Mouse (Mus musculus): ENCODE measurements at regions not wholly inside any gene's neighbourhood (a gene's known extent, or its start where the extent isn't known, plus 50 kb on each side); places are given as distances from the start of the nearest gene placed in this dataset.

DNA sequence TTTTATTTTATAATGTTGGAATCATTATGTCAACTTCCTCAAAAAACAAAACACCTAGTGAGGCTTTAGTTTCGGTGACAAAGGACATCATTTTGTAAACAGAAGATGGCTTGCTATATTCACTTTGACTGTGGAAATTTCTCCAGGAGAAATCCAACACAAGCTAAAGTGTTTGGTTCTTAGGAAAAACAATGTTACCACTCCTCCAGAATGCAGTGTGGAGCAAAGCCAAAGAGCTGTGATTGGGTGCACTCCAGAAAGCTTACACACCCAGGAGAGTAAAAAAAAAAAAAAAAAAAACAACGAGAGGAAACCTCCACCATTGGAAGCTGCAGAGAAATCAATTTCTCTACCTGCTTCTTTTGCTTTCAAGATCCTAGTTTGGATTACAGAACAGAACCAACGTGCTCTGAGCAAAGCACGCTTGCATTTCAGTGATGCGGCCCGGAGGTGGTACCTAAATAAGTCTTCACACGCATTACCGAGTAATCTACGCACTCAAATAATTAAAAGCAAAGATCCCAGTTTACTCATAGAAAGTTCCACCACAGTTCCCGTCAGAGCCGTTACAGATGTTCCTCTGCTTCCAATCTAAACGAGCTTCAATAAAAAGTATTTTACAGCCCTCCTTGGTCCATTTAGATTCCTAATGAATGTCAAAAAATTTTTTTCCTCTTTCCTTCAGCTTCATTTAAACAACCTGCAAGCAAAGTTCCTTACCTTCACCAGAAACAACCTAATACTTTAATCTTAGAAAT, 199.5 kb upstream of the Gk2 start:
- no peak for DNase-seq

GRCm38 (mm10) chr5:97655266-97655665, 198.4 kb upstream of the Gk2 start:
- no peak for DNase-seq

- DNase-seq: no peak
These were observed 197.6 kb upstream of the Gk2 start for GRCm38 (mm10) chr5:97654414-97654813.

DNA sequence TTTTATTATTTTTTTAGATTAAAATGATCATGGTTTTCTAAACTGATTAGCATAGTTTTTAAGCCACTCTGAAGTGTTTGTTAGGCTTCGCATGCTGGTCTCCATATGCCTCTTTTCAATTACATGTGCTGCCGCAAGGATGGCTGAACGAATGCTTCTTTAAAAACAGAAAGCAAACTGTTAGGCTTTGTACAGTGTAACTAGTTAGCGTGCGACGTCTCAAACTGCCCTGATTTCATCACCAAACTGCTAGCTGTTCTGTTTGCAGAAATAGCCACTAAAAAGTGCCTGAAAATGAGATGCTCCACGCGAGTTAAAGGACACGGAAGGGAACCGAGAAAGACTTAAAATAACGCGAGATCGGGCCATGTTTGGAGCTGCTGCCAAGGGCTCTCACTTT, 185.4 kb upstream of the Gk2 start:
- DNase-seq: no peak

DNA sequence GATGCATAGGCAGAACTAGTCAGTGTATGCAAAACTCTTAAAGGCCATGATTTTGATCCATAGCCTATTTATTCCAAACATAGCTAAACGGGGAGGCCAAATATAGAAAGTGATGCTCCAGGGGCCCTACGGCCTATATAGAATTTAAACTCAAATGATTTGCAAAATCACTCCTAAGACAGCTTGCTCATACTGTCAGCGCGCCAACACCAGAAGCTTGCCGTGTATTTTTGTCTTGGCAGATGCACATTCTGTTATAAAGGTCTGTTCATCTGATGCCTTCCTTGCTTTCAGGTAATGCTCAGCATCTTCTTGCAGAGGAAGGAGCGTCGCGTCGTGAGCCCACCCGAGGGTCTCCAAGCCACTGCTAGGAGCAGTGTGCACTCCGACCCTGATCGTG, 184.8 kb upstream of the Gk2 start:
- no peak for DNase-seq

GRCm38 (mm10) chr5:97636357-97636756, 179.5 kb upstream of the Gk2 start:
- no peak for DNase-seq

DNA sequence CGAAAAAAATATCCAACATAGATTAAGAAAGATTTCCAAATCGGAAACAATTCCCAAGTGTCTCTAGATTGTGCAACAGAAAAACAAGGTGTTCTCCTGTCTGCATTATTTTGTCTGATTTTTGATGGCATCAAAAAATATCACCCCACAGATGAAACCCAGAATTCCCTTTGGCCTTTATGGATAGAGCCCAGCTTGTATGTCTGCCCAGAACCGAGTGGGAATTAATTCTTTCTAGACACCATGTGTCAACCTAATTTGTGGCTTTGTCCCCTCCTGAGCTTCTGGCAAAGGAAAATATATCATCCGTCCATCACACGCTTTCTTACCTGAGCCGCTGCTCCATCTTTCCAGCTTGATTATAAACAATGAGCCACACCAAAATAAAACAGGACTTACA, 176.9 kb upstream of the Gk2 start:
- DNase-seq: no peak

DNA sequence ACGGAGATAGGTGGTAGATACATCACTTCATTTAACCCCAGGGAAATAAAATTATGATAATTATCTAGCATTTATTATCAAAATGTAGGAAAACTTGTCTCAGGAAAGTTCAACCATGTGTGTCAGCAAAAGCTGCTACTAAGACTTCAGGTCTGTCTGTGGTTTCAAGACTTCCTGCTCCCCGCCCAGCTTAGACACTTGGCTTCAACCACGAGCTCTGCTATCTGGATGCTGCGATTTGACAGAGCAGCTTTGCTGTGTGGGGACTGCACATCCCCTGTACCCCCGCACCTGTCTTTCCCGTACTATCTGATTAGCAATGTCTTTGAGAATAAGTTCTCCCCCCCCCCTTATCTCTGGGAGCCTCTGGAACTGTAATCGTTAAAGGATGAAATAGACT, 176.0 kb upstream of the Gk2 start:
- DNase-seq: no peak

DNA sequence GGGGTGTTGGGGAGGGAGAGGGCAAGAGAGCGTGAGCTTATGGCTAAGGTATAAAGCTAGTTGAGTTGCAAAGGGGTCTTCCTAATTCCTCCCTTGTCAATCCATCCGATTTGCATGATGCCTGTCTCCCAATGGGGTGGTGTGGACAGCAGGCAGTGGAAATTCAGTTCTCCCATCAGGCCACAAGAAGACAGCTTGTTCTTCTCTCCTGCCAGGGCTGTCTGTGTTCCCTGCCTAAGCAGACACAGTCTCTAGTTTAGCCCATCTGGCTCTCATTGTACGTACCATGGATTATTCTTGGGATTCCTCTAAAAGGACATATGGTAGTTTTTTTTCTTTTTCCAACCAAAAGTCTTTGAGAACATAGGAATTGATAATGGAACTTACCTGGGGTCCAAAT, 168.4 kb upstream of the Gk2 start:
- DNase-seq: no peak

GRCm38 (mm10) chr5:97619890-97620289, 163.1 kb upstream of the Gk2 start:
- no peak for DNase-seq

GRCm38 (mm10) chr5:97618411-97618810, 161.6 kb upstream of the Gk2 start:
- no peak for DNase-seq

DNA sequence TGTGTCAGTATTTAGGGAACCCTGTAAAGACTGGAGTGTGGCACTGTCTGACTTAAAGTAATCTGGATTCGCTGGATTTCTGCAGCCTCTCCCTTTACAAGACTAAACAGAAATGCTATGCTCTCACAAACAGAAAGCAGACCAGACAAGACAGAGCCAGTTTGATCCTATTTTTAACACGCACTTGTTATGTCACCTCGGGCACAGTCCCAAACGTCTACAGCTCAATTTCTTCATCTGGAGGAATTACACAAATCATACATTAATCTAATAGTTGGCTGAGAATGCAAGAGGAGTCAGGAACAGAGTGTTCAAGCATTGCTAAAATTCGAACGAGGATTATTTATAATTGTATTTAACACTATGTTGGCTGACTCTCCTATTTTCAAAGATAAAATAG, 145.4 kb upstream of the Gk2 start:
- DNase-seq: no peak

DNA sequence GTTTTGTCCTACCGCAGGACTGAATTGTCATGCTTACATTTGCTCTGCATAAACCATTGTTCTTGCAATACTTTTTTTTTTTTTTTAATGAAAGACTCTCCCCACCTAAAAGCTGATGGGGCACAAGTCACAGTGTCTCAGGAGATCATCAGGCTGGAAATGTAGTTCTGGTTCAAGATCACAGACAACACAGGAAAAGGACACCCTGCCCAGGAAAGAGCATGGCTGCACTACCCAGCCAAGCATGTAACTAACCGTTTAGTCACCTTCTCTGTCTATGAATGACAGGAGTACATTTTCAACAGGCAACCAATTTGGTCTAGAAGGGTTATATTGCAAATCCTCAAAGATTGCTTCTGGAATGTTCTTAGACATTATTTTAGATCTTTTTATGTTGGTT, 144.6 kb upstream of the Gk2 start:
- DNase-seq: no peak

- peak; percentile 24 for DNase-seq
These were observed 141.9 kb upstream of the Gk2 start for GRCm38 (mm10) chr5:97598741-97599140.

GRCm38 (mm10) chr5:97595916-97596315, 139.1 kb upstream of the Gk2 start:
- no peak for DNase-seq

DNA sequence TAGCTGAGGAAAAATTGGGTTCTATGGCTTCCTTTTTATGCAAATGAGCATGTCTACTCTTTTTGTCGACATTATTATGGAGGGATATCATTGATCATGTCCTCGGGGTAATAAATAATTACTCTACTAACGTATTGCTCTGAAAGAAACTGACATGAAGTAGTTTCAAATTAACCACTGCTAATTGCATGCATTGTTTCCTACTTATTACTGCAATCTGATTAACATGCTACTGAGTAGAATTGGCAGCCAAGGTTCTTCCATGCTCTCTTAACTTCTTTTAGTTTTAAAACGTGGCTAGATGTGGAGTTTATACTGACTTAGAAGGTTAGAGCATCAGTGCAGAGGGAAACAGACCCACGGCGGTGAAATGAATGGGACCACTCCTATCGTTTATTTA, 137.3 kb upstream of the Gk2 start:
- no peak for DNase-seq

GRCm38 (mm10) chr5:97582509-97582908, 125.7 kb upstream of the Gk2 start:
- no peak for DNase-seq

DNA sequence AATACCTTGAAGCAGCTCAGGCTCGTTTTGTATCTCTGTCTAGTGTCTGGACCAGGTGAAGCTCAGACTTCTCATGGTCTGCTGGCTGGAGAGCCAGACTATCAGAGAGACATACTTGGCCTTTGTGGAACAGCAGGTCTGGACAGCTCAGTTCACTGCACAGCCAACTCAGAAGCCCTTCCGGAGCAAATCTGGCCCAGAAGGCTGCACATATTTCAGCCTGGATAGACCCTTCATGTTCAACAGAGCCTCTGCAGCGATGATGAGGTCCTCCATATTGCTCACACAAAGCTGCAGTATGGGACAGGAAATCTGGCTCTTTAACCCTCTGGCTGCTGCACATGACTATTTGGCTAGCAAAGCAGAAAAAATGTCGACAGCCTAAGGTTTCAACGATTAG, 108.7 kb upstream of the Gk2 start:
- no peak for DNase-seq

DNA sequence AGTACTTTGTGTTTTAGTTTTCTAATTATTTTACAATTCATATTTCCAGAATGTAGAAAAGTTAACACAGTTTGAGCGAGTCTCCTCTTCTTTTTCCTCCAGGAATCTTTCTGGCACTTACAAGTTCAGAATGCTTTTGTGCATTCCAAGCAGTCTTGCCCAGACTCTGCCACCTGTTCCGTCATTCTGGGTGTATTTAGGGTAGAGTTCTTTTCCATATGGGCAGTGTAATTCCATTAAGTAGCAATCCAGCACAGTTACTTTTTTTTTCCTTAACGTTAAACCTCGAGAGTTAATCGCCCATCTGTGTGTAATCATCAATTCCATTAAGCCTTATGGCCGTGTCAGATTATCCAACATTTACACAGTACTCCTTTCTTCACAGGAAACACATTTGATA, 106.9 kb upstream of the Gk2 start:
- DNase-seq: peak; percentile 1

- DNase-seq: no peak
These were observed 97.5 kb upstream of the Gk2 start for GRCm38 (mm10) chr5:97554274-97554673.

- no peak for DNase-seq
These were observed 96.3 kb upstream of the Gk2 start for GRCm38 (mm10) chr5:97553122-97553521.

DNA sequence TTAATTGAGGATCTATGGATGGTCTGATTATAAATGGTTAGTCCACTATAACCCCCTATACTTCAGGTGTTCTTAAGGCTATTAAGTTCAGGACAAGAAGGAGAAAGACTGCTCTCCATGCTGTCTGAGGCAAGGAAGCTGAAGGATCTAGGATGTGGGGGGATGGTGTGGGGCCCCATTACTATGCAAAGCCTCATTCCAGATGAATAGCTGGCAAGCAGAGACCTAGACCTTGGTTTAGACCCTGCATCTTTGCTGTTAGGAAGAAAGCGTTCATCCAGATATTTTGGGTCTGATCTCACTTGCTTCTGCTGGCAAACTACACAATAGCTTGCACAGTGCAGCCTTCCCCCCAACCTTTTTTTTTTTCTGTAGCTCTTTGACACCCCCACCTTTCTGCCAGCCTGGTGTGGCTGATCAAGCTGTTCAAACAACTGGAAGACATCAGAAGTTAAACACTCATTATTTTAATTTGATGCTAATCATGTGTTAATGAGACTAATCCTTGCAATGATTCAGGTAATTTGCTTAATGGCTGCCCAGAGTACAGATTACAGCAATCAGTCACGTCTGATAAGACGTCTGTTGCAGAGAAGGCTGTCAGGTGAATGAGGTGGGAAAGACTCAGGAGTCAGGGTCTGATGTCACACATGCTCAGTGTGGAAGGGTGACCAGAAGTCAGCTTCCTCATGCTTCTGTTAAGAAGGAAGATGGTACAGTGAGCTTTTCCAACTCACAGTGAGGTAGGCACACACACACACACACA, 80.9 kb upstream of the Gk2 start:
- DNase-seq: no peak

- DNase-seq: no peak
These were observed 76.9 kb upstream of the Gk2 start for GRCm38 (mm10) chr5:97533733-97534132.

- DNase-seq: no peak
These were observed 70.7 kb upstream of the Gk2 start for GRCm38 (mm10) chr5:97527555-97527954.

Data from embryo, embryonic 11 days (tissue).